Mouse (Mus musculus) liver, postnatal 0 days (tissue): Measurements from ENCODE around the gene Gna11. TPM values are rescaled to one million over a fixed set of nuclear protein-coding genes. Genes with fewer than 3 reads are reported as not detected.

Source experiments
- ATAC-seq: fragments of 200-750 bp; cut with Nextera tagmentation; 2 replicates; pipeline ENCODE4 v1.8.0; 2017; ENCODE audit warnings: mild to moderate bottlenecking, moderate library complexity
- DNase-seq: peaks from one replicate; pipeline ENCODE4 v3.0.0-alpha.2; 2016
- H3K27ac ChIP-seq: fragments of 300-500 bp; sonication (generic); 2 replicates; pipeline ENCODE4 v1.5.1; 2014; ENCODE audit warnings: antibody characterized with exemption, moderate library complexity, mild to moderate bottlenecking, low read depth
- H3K27me3 ChIP-seq: fragments of 300-500 bp; sonication (generic); 2 replicates; pipeline ENCODE4 v1.6.1; 2014; ENCODE audit warnings: low read length, control low read depth, mixed read lengths; ENCODE audit not compliant: insufficient read depth
- H3K36me3 ChIP-seq: fragments of 300-500 bp; sonication (generic); replicated peaks from 2 replicates; pipeline ENCODE4 v1.6.1; 2014; ENCODE audit warnings: mild to moderate bottlenecking, control low read depth, low read length, moderate library complexity, mixed read lengths; ENCODE audit not compliant: insufficient read depth
- H3K4me1 ChIP-seq: fragments of 300-500 bp; sonication (generic); 2 replicates; pipeline ENCODE4 v1.6.1; 2014; ENCODE audit warnings: antibody characterized with exemption, mild to moderate bottlenecking, control low read depth; ENCODE audit not compliant: insufficient read depth
- H3K4me2 ChIP-seq: fragments of 300-500 bp; sonication (generic); 2 replicates; pipeline ENCODE4 v1.6.1; 2014; ENCODE audit warnings: low read depth, mild to moderate bottlenecking, low read length, moderate library complexity, mixed read lengths
- H3K4me3 ChIP-seq: fragments of 300-500 bp; sonication (generic); 2 replicates; pipeline ENCODE4 v1.5.1; 2014; ENCODE audit warnings: low read depth, low read length
- H3K9ac ChIP-seq: fragments of 300-500 bp; sonication (generic); replicated peaks from 2 replicates; pipeline ENCODE4 v1.6.1; 2014; ENCODE audit warnings: mild to moderate bottlenecking, moderate library complexity
- H3K9me3 ChIP-seq: fragments of 300-500 bp; sonication (generic); 2 replicates; pipeline ENCODE4 v1.6.1; 2016; ENCODE audit warnings: mild to moderate bottlenecking, control low read depth, low read length, mixed read lengths
- CTCF ChIP-seq: sonication (generic); IDR thresholded peaks from 2 replicates; pipeline ENCODE4 v1.5.1; 2016; ENCODE audit warnings: antibody characterized with exemption, low read depth
- EP300 ChIP-seq: IDR thresholded peaks from 2 replicates; pipeline ENCODE4 v1.6.1; 2016; ENCODE audit warnings: antibody characterized with exemption, low read depth, mild to moderate bottlenecking
- WGBS: fragments of 180-500 bp; shearing (Covaris S2); extraction: QIAGEN DNeasy Blood & Tissue Kit; methylation state at CpG from one replicate; pipeline ENCODE4 v1.1.7; 2014; ENCODE audit not compliant: insufficient replicate concordance; 5-methylcytosine and 5-hydroxymethylcytosine counted together
- polyA plus RNA-seq: library from polyadenylated mRNA; unstranded; fragments of >200 nt; fragmentation: Nextera tagmentation; extraction: Ambion mirVana; gene quantifications from 2 replicates; pipeline ENCODE4 v1.2.1, GENCODE M21; 2015

Gene Gna11
- polyA plus RNA-seq, 1 experiment from 2014 or later = 18.3 TPM

DNA sequence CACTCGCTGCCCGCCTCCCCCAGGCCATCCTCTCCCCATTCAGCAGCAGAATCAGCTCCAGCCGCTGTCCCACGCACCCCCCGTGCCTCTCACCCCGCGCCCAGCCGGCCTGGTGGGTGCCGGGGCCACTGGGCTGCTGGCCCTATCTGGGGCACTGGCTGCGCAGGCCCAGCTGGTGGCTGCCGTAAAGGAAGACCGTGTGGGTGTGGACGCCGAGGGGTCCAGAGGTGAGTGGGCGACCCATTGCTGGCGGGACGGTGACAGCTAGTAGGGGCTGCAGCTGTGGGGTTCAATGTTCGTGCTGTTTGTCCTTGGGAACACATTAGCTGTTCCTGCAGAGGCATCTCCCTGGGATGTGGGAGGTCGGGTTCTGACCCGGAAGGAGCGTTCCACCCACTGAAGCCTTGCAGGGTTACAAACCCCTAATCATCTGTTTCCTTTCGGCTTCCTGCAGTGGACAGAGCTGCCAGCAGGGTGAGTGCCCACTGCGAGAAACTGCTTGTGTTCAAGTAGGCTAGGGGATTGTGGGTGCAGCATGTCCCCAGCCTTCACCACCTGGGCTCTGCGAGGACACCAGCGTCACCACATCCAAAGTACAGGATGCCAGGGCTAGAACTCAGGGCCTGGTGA lies 35.6 kb upstream of the Gna11 start:
- Histone ChIP-seq H3K9ac (no peak overlapping the region), H3K4me2 (peak overlapping the region; percentile 42), H3K9me3 (no peaks in the 10 kb centered on the region), H3K4me3 (no peak overlapping the region), H3K4me1 (peaks cover 10% of the 10 kb centered on the region), H3K27ac (no peak overlapping the region), H3K27me3 (peaks cover 9% of the 10 kb centered on the region; the same call in 1 of the 2 replicates), H3K36me3 (no peaks in the 10 kb centered on the region)
- peak; percentile 60 for TF ChIP-seq CTCF
- no peak for TF ChIP-seq EP300
- 33% methylated on average over 25 of the region's 25 CpGs for WGBS
- DNase-seq (no peak), ATAC-seq (peak; percentile 52)

- H3K4me3 ChIP-seq = no peak overlapping the region
- WGBS = 59% methylated on average over 4 of the region's 4 CpGs
- DNase-seq (no peak), ATAC-seq (peak; percentile 26; the same call in 1 of the 2 replicates)
- H3K9ac ChIP-seq = no peak overlapping the region
- no peaks in the 10 kb centered on the region for H3K9me3 ChIP-seq
- peak overlapping the region; percentile 42 for H3K4me2 ChIP-seq
- peaks cover 16% of the 10 kb centered on the region for H3K4me1 ChIP-seq
- TF ChIP-seq CTCF (no peak), EP300 (no peak)
- H3K36me3 ChIP-seq = no peaks in the 10 kb centered on the region
- H3K27ac ChIP-seq = no peak overlapping the region
- peaks cover 13% of the 10 kb centered on the region; the same call in 1 of the 2 replicates for H3K27me3 ChIP-seq
Observed at GRCm38 (mm10) chr10:81579967-81580366, 35.0 kb upstream of the Gna11 start.

DNA sequence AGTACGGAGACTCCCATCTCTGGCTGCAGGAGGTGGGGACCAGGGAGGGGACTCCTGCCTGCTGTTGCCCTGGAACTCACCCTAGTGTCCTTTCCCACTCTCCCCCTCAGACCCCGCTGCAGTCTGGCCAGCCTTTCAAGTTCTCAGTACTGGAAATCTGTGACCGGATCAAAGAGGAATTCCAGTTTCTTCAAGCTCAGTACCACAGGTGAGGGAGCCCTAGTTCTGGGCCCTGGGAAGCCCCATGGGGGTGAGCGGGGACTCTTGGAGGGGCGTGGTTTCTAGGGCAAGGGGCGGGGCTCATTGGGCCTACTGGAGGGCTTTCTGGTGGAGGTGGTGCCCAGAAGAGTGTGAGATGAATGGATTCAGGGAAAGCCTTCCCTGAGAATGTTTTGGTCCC lies 30.7 kb upstream of the Gna11 start:
- no peak for ATAC-seq
- H3K9me3 ChIP-seq = no peaks in the 10 kb centered on the region
- no peaks in the 10 kb centered on the region for H3K36me3 ChIP-seq
- peak overlapping the region; percentile 64; the same call in 1 of the 2 replicates for H3K9ac ChIP-seq
- peak overlapping the region; percentile 87 for H3K4me2 ChIP-seq
- TF ChIP-seq EP300 = no peak
- no peak for TF ChIP-seq CTCF
- WGBS = 10% methylated on average over 6 of the region's 6 CpGs
- H3K4me1 ChIP-seq = peaks cover 36% of the 10 kb centered on the region
- H3K27me3 ChIP-seq = peaks cover 13% of the 10 kb centered on the region
- no peak for DNase-seq
- peak overlapping the region; percentile 56 for H3K4me3 ChIP-seq
- H3K27ac ChIP-seq = no peak overlapping the region

GRCm38 (mm10) chr10:81575208-81575631 lies 30.2 kb upstream of the Gna11 start:
- Histone ChIP-seq H3K27ac (no peak overlapping the region), H3K27me3 (peaks cover 10% of the 10 kb centered on the region), H3K9ac (peak overlapping the region; percentile 64), H3K9me3 (no peaks in the 10 kb centered on the region), H3K4me2 (peak overlapping the region; percentile 87), H3K4me3 (peak overlapping the region; percentile 56), H3K36me3 (no peaks in the 10 kb centered on the region), H3K4me1 (peaks cover 38% of the 10 kb centered on the region)
- ATAC-seq (no peak), DNase-seq (no peak)
- under 1% methylated on average over 18 of the region's 30 CpGs for WGBS
- no peak for TF ChIP-seq CTCF
- no peak for TF ChIP-seq EP300

DNA sequence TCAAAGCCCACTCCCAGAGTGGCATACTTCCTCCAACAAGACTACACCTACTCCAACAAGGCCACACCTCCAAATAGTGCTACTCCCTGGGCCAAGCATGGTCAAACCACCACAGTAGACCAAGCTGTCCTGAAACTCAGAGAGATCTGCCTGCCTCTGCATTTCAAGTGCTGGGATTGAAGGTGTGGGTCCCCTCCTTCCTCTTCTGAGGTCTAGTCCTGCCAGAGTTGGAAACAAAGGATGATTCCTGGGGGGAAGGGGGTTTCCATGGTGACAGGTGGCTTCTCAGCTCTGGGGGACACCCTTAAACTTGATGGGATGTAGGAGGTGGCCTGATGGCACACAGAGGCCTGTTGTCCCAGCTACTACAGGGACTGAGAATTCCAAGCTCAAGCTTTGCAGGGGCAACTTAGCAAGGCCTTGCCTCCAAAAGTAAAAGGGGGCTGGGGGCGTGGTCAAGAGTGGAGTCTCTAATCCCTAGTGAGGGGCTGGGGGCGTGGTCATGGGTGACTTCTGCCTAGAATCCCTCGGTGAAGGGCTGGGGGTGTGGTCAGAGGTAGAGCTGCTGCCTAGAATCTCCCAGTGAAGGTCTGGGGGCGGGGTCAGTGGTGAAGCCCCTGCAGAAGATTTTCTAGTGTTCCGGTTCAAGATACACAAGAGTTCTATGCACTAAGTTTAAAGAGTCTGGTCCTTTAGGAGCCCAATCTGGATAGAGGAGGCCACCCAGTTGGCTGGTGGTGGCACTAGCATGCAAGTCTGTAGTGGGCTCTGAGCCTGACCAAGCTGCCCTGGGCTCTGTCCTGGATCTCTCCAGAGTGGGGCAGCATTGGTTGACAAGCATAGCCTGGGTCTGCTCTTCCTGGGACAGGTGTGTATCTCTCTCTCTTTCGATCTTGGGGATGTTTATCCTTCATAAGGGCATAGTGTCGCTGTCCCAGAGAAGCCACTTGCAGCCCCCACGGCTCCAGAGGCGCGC lies 29.4 kb upstream of the Gna11 start, which contains the start of gene Tle2:
Tle2 (plus strand) TSS at position 481 of the 976 bp plus-strand sequence.
- no peaks in the 10 kb centered on the region for H3K36me3 ChIP-seq
- WGBS = 23% methylated on average over 10 of the region's 10 CpGs
- ATAC-seq (no peak), DNase-seq (no peak)
- H3K4me2 ChIP-seq = peak within 1 kb of the TSS; percentile 87
- TF ChIP-seq CTCF = no peak
- TF ChIP-seq EP300 = no peak
- H3K27ac ChIP-seq = no peak within 1 kb of the TSS
- peaks cover 39% of the 10 kb centered on the region for H3K4me1 ChIP-seq
- H3K9ac ChIP-seq = peak within 1 kb of the TSS; percentile 64
- peak within 1 kb of the TSS; percentile 56 for H3K4me3 ChIP-seq
- H3K27me3 ChIP-seq = peaks cover 10% of the 10 kb centered on the region
- H3K9me3 ChIP-seq = no peaks in the 10 kb centered on the region

GRCm38 (mm10) chr10:81572975-81573374 lies 28.0 kb upstream of the Gna11 start:
- no peaks in the 10 kb centered on the region for H3K36me3 ChIP-seq
- H3K9ac ChIP-seq = no peak overlapping the region
- no peak overlapping the region for H3K4me3 ChIP-seq
- DNase-seq (no peak), ATAC-seq (no peak)
- TF ChIP-seq EP300 = no peak
- no peak for TF ChIP-seq CTCF
- WGBS = 45% methylated on average over 9 of the region's 9 CpGs
- H3K4me2 ChIP-seq = peak overlapping the region; percentile 99; the same call in 1 of the 2 replicates
- H3K27me3 ChIP-seq = peaks cover 10% of the 10 kb centered on the region
- H3K27ac ChIP-seq = no peak overlapping the region
- H3K4me1 ChIP-seq = peaks cover 42% of the 10 kb centered on the region
- H3K9me3 ChIP-seq = no peaks in the 10 kb centered on the region
